ENCODE assay signal across 11 mouse cellular contexts in genomic region chr14:26531410-26532313, GRCm38 (mm10). TPM values are rescaled to one million over a fixed set of nuclear protein-coding genes. Genes with fewer than 3 reads are reported as not detected.
DNase-seq lines count a peak whose midpoint lies in the region; ATAC-seq and TF ChIP-seq lines count a peak whose summit lies in the region.
"Had no signal": no experiment of that assay in that cellular context is flagged by ENCODE, and none has a peak within 500 bp of the region (broad histone marks: within the 10 kb centered on the region; RNA-seq: fewer than 3 reads in every experiment).

No protein-coding gene starts in this region.

- H3K4me2 ChIP-seq in kidney, embryonic 14.5 days (replicated peaks; ENCODE audit: low read depth, low read length): no peak overlapping the region; the same call in 1 of the 2 replicates
- H3K4me2 ChIP-seq in forebrain, embryonic 13.5 days: peak overlapping the region; percentile 24
- H3K4me2 ChIP-seq in liver, embryonic 14.5 days (ENCODE audit: low read depth): peak overlapping the region; percentile 96

- no peaks in the 10 kb centered on the region for H3K9me3 ChIP-seq in kidney, embryonic 14.5 days (ENCODE audit: control insufficient read depth, low read length)
- no peaks in the 10 kb centered on the region for H3K9me3 ChIP-seq in forebrain, embryonic 13.5 days (replicated peaks)
- no peaks in the 10 kb centered on the region for H3K9me3 ChIP-seq in liver, embryonic 14.5 days (ENCODE audit: control insufficient read depth, low read length)

- no peak for TF ChIP-seq EP300 in liver, embryonic 14.5 days (IDR thresholded peaks at IDR 0.05; ENCODE audit: low read depth)

- ATAC-seq in kidney, embryonic 14.5 days (ENCODE audit: low FRiP score, low TSS enrichment): no peak
- ATAC-seq in forebrain, embryonic 13.5 days: no peak
- ATAC-seq in liver, embryonic 14.5 days (ENCODE audit: insufficient read depth): no peak
- ATAC-seq: Patski had no signal

- H3K9ac ChIP-seq in kidney, embryonic 14.5 days (ENCODE audit: low read depth, low read length): no peak overlapping the region; the same call in 1 of the 2 replicates
- no peak overlapping the region for H3K9ac ChIP-seq in forebrain, embryonic 13.5 days
- peak overlapping the region; percentile 36; the same call in 1 of the 2 replicates for H3K9ac ChIP-seq in liver, embryonic 14.5 days (replicated peaks)

- H3K27me3 ChIP-seq in kidney, embryonic 14.5 days (ENCODE audit: control insufficient read depth, insufficient read depth, low read length): no peaks in the 10 kb centered on the region
- H3K27me3 ChIP-seq in forebrain, embryonic 13.5 days: no peaks in the 10 kb centered on the region
- H3K27me3 ChIP-seq in liver, embryonic 14.5 days (ENCODE audit: control insufficient read depth, insufficient read depth, low read length): no peaks in the 10 kb centered on the region
- H3K27me3 ChIP-seq: Patski had no signal

- H3K4me1 ChIP-seq in kidney, embryonic 14.5 days (ENCODE audit: control insufficient read depth, insufficient read depth, low read length): peaks cover 14% of the 10 kb centered on the region
- peaks cover 43% of the 10 kb centered on the region for H3K4me1 ChIP-seq in forebrain, embryonic 13.5 days
- peaks cover 6 to 17% of the 10 kb centered on the region in 2 experiments for H3K4me1 ChIP-seq in liver, embryonic 14.5 days (replicated peaks; ENCODE audit: control insufficient read depth in 2 of 2, insufficient read depth in 2 of 2, low read length in 1 of 2)

- 78% methylated on average over 10 of the region's 10 CpGs for WGBS in kidney, embryonic 14.5 days
- 82% methylated on average over 10 of the region's 10 CpGs for WGBS in forebrain, embryonic 13.5 days
- 54% methylated on average over 10 of the region's 10 CpGs for WGBS in liver, embryonic 14.5 days (ENCODE audit: insufficient replicate concordance)

- DNase-seq in kidney, adult 9 months: no peak
- DNase-seq in Muller cell, postnatal 12 days (ENCODE audit: inconsistent ontology term): peak; percentile 31
- no peak for DNase-seq in liver, embryonic 14.5 days (ENCODE audit: low read depth in 3 of 3, low spot score in 3 of 3)
- DNase-seq in MN1 (ENCODE audit: low spot score): no peak
- no peak for DNase-seq in ovary, postnatal 14 days (ENCODE audit: low spot score)
- no peak for DNase-seq in layer of hippocampus, postnatal 14 days (ENCODE audit: low spot score in 2 of 2)
- DNase-seq: kidney, adult 11 months; lung, postnatal 14 days had no signal

- no peaks in the 10 kb centered on the region; the same call in 1 of the 2 replicates for H3K36me3 ChIP-seq in kidney, embryonic 14.5 days (ENCODE audit: control insufficient read depth, insufficient read depth, low read length)
- H3K36me3 ChIP-seq in forebrain, embryonic 13.5 days (ENCODE audit: poor library complexity, severe bottlenecking): peaks cover 12% of the 10 kb centered on the region; the same call in 1 of the 2 replicates
- peaks cover 8% of the 10 kb centered on the region; the same call in 1 of the 2 replicates for H3K36me3 ChIP-seq in liver, embryonic 14.5 days (replicated peaks; ENCODE audit: control insufficient read depth, insufficient read depth, low read depth)

- no peak for TF ChIP-seq CTCF in liver, embryonic 14.5 days (IDR thresholded peaks at IDR 0.05; ENCODE audit: low read depth)

- H3K27ac ChIP-seq in kidney, embryonic 14.5 days (ENCODE audit: low read depth, low read length): no peak overlapping the region
- no peak overlapping the region for H3K27ac ChIP-seq in forebrain, embryonic 13.5 days
- no peak overlapping the region for H3K27ac ChIP-seq in liver, embryonic 14.5 days

- H3K4me3 ChIP-seq in kidney, embryonic 14.5 days (ENCODE audit: low read length): peak overlapping the region; percentile 4; the same call in 1 of the 2 replicates
- no peak overlapping the region for H3K4me3 ChIP-seq in forebrain, embryonic 13.5 days
- peak overlapping the region in 1 of 2 experiments; percentile 21; a peak in 2 of 4 replicates for H3K4me3 ChIP-seq in liver, embryonic 14.5 days (ENCODE audit: insufficient read depth in 1 of 2, low read depth in 2 of 2, low read length in 2 of 2)

RNA-seq across cellular contexts. Expression of gene Slmap, which starts 3.1 kb away (rescaled TPM):
- 19.5 and 26.8 TPM in 2 replicates for polyA plus RNA-seq in kidney, embryonic 14.5 days (2014; fragmentation: Nextera tagmentation; extraction: Ambion mirVana)
- polyA plus RNA-seq in forebrain, embryonic 13.5 days (2015; fragmentation: Nextera tagmentation; extraction: Ambion mirVana): 12.1 and 12.7 TPM in 2 replicates
- polyA plus RNA-seq in liver, embryonic 14.5 days (2012; rRNA removed): 7.6 and 10.4 TPM in 2 replicates
- 9.5 and 12.9 TPM in 2 replicates for polyA plus RNA-seq in liver, embryonic 14.5 days (2014; fragmentation: Nextera tagmentation; extraction: Ambion mirVana)
- total RNA-seq in layer of hippocampus, postnatal 14 days (2021): 10 to 100 TPM; 90.9 to 99.4 TPM

RNA-seq across cellular contexts. Expression of gene Dennd6a, which starts 42.0 kb away (rescaled TPM):
- 41.8 and 46.3 TPM in 2 replicates for polyA plus RNA-seq in kidney, embryonic 14.5 days (2014; fragmentation: Nextera tagmentation; extraction: Ambion mirVana)
- polyA plus RNA-seq in forebrain, embryonic 13.5 days (2015; fragmentation: Nextera tagmentation; extraction: Ambion mirVana): 26.9 and 27.0 TPM in 2 replicates
- polyA plus RNA-seq in liver, embryonic 14.5 days (2012; rRNA removed): 3.4 and 5.3 TPM in 2 replicates
- 10.8 TPM in 2 replicates for polyA plus RNA-seq in liver, embryonic 14.5 days (2014; fragmentation: Nextera tagmentation; extraction: Ambion mirVana)
- 10 to 100 TPM; 26.9 to 27.0 TPM for total RNA-seq in layer of hippocampus, postnatal 14 days (2021)
